Mouse (Mus musculus): ENCODE measurements around the gene Dnajc30.

The Dnajc30 gene

GRCm38 (mm10) chr5:135109426-135109825 is 45.4 kb downstream of the Dnajc30 start:
- DNase-seq (ENCODE audit: low spot score), result peak; percentile 40

DNA sequence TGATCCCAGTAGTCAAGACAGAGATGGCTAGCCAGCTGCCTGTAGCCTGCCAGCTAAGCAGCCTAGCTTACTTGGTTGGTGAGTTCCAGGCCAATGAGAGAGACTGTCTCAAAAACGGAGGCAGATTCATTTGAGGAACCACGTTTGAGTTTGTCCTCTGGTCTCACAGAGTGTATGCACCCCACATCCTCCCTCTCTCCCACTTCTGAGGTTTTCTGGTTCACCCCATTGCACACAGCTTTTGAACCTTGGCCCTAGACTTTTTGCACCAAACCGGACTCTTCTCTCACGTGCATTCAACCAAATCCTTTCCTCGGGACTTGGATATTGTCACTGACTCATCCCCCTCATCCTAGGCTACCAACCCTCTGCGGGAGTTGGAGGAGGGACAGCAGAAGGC is 46.0 kb downstream of the Dnajc30 start:
- DNase-seq (ENCODE audit: low spot score), result no peak

DNA sequence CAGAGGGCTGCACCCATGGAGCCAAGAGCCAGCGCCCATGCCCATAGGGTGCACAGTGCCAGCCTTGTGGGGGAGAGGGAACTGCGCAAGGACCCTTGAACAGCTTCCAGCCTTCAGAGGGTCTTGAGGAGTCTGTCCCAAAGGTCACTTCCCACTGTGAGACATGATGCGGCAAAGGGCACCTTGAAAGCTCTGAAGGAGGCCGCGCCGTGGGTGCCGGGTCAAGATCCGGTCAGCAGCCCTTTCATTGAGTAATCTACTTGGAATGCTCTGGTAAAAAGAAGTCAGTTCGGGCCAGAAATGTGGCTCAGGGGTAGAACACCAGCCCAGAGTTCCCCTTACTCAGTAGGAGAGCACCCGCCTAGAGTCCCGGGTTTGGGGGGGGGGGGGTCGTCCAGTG is 49.8 kb downstream of the Dnajc30 start:
- no peak for DNase-seq (ENCODE audit: low spot score)

GRCm38 (mm10) chr5:135115241-135115640 is 51.2 kb downstream of the Dnajc30 start:
- no peak for DNase-seq (ENCODE audit: low spot score)
